Mouse (Mus musculus) mouse embryonic stem cell (cell line): ENCODE measurements around the gene A830031A19Rik.

ENCODE experiments used
- in situ Hi-C, 2 experiments: fragments of 300-500 bp; cut with MboI; formaldehyde crosslinking; loops; 1 replicate in 1 of 2; 3 replicates in 1 of 2; pipeline ENCODE4 v1.14.3; 2019 to 2020; ENCODE audit warnings: low sequenced_read_pairs in 2 of 2, low pct_unique_long_range_greater_than_20kb in 1 of 2, mixed read lengths in 1 of 2; ENCODE audit not compliant: unreplicated experiment in 1 of 2

Gene A830031A19Rik

DNA sequence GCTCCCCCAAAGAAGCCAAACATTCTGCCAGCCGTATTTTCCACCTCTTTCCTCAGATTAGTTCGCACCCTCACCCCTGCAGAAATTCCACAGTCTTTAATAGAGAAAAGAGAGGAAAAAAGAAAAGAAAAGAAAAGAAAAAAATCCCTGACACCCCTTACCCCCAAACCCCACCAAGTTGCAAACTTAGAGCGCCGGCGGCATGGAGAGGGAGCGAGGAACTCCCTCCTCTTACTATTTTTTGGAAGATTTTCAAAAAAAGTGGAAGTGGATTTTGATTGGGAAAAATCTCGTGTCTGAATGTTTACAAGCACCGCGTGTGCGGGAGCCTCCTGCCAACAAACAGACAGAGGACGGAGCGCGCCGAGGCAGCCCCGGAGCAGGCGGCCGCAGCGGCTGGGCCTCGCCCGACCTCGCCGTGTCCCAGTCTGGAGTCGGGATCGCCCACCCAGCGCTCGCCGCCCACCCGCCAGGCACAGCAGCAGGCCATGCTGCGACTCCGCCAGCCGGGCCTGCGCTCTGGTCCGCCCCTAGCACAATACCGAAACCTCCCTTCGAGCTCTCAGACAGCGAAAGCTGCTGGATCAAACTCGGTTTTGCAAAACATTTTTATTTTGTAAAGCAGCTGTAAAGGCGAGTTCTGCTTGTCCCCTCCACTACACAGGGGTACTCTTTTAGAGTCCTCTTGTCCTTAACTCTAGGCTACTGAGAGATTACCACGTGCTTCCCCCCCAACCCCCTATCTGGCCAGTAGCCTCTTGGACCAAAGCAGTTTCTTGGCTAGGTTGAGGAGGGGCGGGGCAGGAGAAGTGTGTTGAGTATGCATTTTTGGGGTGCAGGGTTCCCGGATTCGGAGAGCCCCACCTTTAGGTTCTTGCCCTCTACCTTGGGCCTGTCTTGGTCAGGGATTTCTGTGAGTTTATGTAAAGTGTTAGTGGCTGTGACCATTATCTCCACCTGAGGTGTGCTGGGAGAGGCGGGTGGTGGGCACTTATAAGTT, 4.8 kb upstream of the A830031A19Rik start:
- in situ Hi-C loops: no loop called here

- in situ Hi-C loops: no loop called here
These were observed 4.0 kb upstream of the A830031A19Rik start for GRCm38 (mm10) chr11:24078706-24079316.

- in situ Hi-C loops: no loop called here
These were observed 3.2 kb upstream of the A830031A19Rik start, which contains the start of gene Bcl11a for GRCm38 (mm10) chr11:24077795-24078705. Bcl11a (plus strand) TSS chr11:24078056.

DNA sequence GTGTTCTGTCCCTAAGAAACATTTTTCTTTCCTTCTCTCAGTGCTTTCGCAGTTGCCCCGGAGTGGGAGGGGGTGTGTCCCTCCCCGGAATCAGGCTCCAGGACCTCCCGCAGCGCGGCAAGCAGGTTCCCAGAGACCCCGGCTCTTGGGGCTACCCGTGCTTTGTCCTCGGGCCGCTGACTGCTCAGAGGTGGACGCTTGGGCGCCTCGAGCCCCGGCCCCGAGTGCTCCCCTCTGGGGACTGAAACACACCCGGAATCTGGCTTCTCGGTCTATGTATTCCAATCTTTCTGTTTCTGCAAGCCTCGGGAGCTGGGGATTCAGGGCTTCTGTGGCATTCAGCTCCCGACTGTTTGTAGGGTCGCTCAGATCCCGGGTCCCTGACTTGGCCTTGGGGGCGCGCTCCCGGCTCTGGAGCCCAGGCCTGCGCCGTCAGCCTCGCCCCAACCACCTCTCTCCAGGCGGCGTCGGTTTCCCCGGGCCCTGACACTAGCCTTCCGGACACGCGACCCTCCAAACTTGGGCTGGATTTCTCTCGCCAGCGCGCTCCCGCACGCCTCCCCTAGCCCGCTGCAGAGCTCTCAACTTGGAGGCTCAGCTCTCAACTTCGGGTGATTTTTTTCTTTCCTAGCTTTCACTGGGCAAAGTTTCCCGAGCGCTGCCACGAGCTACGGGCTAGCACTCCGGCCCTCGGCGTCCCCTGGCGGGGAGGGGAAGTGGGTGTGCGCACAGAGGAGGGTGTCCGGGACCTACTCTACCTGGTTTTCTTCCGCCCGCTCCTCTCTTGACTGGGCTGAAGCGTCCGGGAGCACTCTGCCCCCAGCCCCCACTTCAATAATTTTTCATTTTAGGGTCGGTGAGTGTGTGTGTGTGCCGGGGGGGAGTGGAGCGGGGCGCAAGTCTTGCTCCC, 2.2 kb upstream of the A830031A19Rik start:
- in situ Hi-C loops: no loop called here

DNA sequence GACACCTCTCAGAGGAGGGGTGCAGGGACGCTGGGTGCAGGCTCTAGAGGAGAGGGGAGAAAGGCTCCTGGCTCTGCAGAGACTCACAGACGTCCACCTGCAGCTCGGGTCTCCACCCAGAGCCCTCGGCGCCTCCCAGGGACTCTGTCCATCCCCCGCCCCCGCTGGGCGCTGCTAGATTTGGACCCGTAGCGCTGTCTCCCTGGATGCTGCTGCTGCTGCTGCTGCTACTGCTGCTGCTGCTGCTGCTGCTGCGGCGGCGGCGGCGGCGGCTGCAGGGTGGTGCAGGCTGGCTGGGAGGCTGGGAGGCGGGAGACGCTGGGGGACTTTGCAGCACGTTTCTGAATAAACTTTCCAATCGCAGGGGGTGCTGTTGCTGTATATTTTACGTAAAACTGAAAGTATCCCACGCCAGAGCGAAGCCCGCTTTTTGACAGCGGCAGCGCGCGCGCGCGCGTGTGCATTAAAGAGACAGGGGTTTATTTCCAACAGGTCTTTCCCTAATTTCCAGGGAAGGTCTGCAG, 1.3 kb upstream of the A830031A19Rik start:
- in situ Hi-C loops: no loop called here

DNA sequence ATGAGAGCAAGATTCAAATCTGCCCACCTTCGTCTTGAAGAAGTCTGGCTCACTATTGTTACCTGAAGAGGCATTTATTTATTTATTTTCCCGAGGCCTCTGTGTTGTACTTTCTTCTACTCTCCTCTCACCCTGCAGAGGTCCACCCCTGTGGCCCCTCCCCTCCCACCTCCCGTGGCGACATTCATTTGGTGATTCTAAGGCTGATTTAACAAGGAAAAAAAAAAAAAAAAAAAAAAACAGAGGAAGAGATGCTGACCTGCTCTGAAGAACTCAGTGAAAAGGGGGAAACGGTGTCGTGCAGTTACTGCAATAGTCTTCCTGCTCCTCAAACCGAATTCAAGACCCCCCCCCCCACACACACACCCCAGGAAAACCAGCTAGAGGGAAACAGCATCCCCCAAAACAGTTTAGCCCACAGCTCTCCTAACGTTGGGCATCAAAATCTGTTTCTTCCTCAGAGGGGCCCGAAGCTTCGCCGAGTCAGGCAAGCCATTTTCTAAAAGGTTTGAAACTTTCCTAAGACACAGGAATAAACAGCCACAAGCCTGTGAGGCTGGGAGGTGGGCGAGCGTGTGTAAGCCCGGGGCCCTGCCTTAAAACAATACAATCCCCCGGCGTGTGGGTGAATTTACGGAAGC, 752 bp upstream of the A830031A19Rik start:
- in situ Hi-C loops: no loop called here

GRCm38 (mm10) chr11:24074021-24074591, 748 bp downstream of the A830031A19Rik start:
- in situ Hi-C loops: loop anchor here in 1 of 2 experiments (25.0 kb wide), 1 partner anchor 163 kb away; no protein-coding TSS in a partner anchor

DNA sequence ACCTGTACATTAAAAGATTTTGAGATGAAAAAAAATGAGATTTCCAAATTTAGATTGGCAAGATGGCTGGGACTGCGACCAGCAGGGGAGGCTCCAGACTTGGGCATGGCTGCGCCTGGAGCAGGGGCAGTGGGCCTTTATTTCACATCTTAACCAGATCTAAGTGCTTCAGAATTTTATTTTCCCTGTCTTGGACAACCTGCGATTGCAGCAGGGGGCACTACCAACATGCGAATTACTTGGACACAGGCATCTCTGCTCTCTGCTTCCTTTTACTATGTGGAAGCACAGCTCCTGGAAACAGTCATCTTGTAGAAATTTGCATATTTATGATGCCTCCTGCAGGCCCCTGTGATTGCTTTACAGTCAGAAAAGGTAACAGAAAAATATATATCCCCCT, 9.5 kb downstream of the A830031A19Rik start:
- in situ Hi-C loops: loop anchor here in 1 of 2 experiments (25.0 kb wide), 1 partner anchor 172 kb away; no protein-coding TSS in a partner anchor

DNA sequence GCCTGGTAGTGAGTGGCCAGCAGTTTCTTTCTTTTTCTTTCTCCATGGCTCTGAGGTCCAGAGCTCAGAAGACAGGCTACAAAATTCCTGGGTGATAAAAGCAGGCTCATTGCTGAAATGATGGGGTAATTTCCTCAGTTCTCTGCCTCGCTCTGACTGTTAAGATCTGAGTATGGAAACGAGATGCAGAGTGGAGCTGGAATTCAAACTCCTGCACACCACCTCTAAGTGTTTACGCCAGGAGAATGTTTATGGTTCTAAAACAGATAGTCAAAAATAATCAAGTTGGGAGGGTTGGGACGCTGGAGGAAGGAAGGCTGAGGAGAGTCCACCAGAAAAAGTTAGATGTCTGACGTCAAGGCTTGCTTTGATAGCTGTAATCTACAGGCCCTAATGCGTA, 10.6 kb downstream of the A830031A19Rik start:
- in situ Hi-C loops: loop anchor here in 1 of 2 experiments (25.0 kb wide), 1 partner anchor 173 kb away; no protein-coding TSS in a partner anchor

GRCm38 (mm10) chr11:24062495-24063096, 12.3 kb downstream of the A830031A19Rik start:
- in situ Hi-C loops: loop anchor here in 1 of 2 experiments (25.0 kb wide), 1 partner anchor 175 kb away; no protein-coding TSS in a partner anchor

DNA sequence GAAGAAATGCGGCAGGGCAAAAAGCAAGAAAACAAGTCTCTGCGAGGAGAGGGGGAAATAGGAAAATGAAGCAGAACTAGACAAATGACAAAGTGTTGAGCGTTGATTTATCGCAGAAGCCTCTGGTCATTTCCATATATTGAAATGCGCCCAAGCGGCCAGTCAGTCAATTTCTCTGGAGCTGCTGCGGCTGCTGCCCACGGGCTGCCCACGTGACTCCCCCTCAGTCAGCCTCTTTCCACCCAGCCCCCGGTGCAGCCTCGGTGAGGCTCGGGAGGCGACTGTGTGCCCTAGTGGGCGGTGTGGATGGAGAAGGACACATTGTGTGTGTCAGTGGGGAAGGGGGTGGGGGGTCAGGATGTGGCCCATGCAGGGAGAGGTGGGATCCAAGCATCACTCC, 13.0 kb downstream of the A830031A19Rik start:
- in situ Hi-C loops: loop anchor here in 1 of 2 experiments (25.0 kb wide), 1 partner anchor 175 kb away; no protein-coding TSS in a partner anchor

GRCm38 (mm10) chr11:24060428-24060827, 14.4 kb downstream of the A830031A19Rik start:
- in situ Hi-C loops: loop anchor here in 1 of 2 experiments (25.0 kb wide), 1 partner anchor 177 kb away; no protein-coding TSS in a partner anchor

DNA sequence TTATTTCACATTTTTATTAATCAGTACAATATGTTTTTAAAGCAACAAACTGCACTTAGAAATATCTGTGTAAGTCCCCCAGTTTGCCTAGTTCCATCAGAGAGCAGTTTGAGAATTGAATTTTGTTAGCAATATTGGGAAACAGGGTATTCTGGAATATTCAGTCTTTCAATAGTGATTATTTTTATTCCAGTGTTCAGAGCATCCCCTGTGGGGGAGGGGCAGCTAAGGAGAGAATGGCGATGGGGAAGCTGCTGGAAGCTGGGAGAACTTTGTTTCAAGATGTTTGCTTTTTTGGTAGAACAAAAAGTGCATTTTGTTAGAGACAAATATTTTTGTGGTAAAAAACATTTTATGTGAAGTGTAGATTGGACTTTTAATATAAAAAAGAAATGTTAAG, 15.7 kb downstream of the A830031A19Rik start:
- in situ Hi-C loops: loop anchor here in 1 of 2 experiments (25.0 kb wide), 1 partner anchor 178 kb away; no protein-coding TSS in a partner anchor

DNA sequence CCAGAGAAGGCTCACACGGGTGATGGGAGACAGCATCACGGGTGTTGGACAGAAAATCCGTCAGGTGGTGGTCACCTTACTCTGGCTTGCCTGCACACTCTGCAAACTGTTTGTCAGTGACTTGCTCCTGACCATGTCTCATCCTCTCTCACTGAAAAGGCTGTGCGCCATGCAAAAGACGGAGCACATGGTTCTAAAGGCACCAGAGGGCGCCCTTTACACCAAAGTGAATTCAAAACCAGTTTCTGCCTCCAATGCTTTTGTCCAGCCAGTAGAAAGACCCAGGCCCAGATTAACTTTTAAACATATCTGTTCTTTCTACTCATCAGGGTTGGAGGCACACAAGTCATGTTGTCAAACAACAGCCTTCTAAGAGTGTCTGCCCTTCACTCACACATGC, 22.0 kb downstream of the A830031A19Rik start:
- in situ Hi-C loops: loop anchor here in 1 of 2 experiments (25.0 kb wide), 1 partner anchor 184 kb away; no protein-coding TSS in a partner anchor

DNA sequence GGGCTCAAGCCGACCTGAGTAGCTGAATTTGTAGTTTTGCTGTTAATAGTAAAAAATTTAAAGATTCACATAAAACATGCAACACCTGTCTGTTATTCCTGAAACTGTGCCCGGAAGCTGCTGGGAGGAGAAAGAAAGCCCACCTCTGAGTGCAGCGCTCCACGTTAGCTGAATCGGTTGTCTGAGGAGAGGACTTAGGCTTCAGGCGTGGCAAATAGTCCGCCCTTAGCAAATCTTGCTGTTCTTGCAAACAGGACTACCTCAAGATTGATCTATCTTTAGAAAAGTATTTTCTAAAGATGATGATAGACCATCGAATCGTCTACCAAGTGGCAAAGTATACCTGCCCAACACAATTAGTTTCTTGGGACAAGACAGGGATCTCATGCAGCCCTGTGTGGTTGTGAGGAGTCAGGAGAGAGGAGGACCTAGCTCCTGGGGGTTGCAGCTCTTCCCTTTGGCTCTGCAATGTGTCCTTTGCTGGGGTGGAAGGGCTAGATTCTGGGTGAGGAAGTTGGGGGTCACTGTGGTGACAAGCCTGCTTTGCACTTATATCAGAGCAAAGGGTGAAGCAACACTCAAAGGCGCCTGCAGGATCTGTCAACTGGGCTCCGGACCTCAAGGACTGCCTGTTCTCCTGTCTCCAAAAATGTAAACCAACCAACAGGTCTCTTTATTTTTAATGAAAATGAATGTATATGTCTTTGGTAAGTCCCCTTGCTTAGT, 24.7 kb downstream of the A830031A19Rik start:
- in situ Hi-C loops: loop anchor here in 1 of 2 experiments (25.0 kb wide), 1 partner anchor 187 kb away; no protein-coding TSS in a partner anchor
